Mouse (Mus musculus): ENCODE measurements at regions not wholly inside any gene's neighbourhood (a gene's known extent, or its start where the extent isn't known, plus 50 kb on each side); places are given as distances from the start of the nearest gene placed in this dataset.

DNA sequence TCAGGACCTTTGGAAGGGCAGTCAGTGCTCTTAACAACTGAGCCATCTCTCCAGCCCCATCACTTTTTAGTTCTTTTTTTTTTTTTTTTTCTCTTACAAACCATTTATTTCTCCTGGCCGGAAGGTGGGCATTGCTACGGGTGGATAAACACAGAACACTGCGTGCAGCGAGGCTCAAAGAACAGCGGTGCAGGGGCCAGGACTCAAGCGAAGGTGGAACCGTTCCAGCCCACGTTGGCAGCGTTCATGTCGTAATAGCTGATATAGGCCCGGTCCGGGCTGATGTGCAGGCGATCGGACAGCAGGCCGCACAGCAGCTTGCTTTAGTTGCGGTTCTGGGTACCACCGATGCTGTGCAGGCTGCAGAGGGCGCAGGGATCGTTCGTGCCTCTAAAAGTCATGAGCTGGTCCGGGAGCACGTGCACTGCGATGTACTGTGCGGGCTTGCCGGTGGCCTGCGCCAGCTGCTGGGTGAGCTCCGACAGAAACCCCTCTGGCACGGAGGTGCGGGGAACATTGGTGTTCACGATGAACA is 164.3 kb downstream of the Zfp281 start:
- no peak for DNase-seq

DNA sequence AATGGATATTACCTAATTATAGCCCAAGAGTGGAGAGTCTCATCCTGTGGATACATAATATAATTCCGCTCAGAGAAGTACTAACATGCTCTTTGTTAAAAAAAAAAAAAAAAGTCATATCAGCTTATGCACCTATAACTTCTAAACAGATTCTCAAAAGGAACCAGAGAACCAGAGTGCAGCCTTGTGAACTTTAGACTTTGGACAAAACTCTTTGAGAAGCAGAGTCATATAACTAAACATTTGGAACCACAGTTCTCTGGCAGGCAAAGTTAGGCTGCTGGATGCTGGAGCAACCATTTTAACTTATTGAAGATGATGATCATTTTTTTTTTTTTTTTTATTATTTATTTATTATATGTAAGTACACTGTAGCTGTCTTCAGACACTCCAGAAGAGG is 166.9 kb downstream of the Zfp281 start:
- DNase-seq, result no peak

Small RNA genes lying in the stretch of these regions (microRNA-seq; reads per million reads assigned to microRNA genes)
- 0 reads per million in 2 experiments for gene Gm22132
